Mouse (Mus musculus): ENCODE results near the gene Olfr1412. TPM values are rescaled to one million over a fixed set of nuclear protein-coding genes. Genes with fewer than 3 reads are reported as not detected.

Gene Olfr1412
- polyA plus RNA-seq, 1 experiment from 2014 or later, result not detected

Other genes starting within 250 kb of the Olfr1412 start
- 404 and 483 TPM in 2 replicates for gene Ndufa10, start 111.9 kb upstream of the Olfr1412 start, polyA plus RNA-seq (2016; fragmentation: Nextera tagmentation; extraction: Ambion mirVana)
- gene Olfr1416, start 100.7 kb upstream of the Olfr1412 start, polyA plus RNA-seq (2016; fragmentation: Nextera tagmentation; extraction: Ambion mirVana), result not detected in 2 replicates
- gene Olfr1415, start 89.7 kb upstream of the Olfr1412 start, polyA plus RNA-seq (2016; fragmentation: Nextera tagmentation; extraction: Ambion mirVana), result not detected in 2 replicates
- not detected in 2 replicates for gene Olfr1414, start 67.1 kb upstream of the Olfr1412 start, polyA plus RNA-seq (2016; fragmentation: Nextera tagmentation; extraction: Ambion mirVana)
- gene Olfr1413, start 14.5 kb upstream of the Olfr1412 start, polyA plus RNA-seq (2016; fragmentation: Nextera tagmentation; extraction: Ambion mirVana), result not detected in 2 replicates
- gene Olfr1411, start 8.6 kb downstream of the Olfr1412 start, polyA plus RNA-seq (2016; fragmentation: Nextera tagmentation; extraction: Ambion mirVana), result not detected in 2 replicates
- not detected in 2 replicates for gene Olfr1410, start 20.0 kb downstream of the Olfr1412 start, polyA plus RNA-seq (2016; fragmentation: Nextera tagmentation; extraction: Ambion mirVana)
- gene Olfr12, start 32.0 kb downstream of the Olfr1412 start, polyA plus RNA-seq (2016; fragmentation: Nextera tagmentation; extraction: Ambion mirVana), result not detected in 2 replicates
- gene Cops9, start 56.2 kb downstream of the Olfr1412 start, polyA plus RNA-seq (2016; fragmentation: Nextera tagmentation; extraction: Ambion mirVana), result 310 and 346 TPM in 2 replicates
- 0.08 TPM in 1 of 2 replicates, not detected in the other for gene Otos, start 63.1 kb downstream of the Olfr1412 start, polyA plus RNA-seq (2016; fragmentation: Nextera tagmentation; extraction: Ambion mirVana)
- gene Gpc1, start 245.9 kb downstream of the Olfr1412 start, polyA plus RNA-seq (2016; fragmentation: Nextera tagmentation; extraction: Ambion mirVana), result 36.4 and 38.7 TPM in 2 replicates

All from heart, embryonic 10.5 days (tissue).